Mouse (Mus musculus): Measurements from ENCODE around the gene Gm14409. TPM values are rescaled to one million over a fixed set of nuclear protein-coding genes. Genes with fewer than 3 reads are reported as not detected.
"Not testable (repeated sequence)": the region's sequence is repeated elsewhere in the genome, so short reads cannot be mapped to it uniquely, and the experiment has no call there.

Gm14409 gene
- total RNA-seq (2021): 1 to 10 TPM; 1.2 to 1.3 TPM
- long read RNA-seq, experiment 1: 0 reads
- long read RNA-seq, experiment 2: 0 reads

DNA sequence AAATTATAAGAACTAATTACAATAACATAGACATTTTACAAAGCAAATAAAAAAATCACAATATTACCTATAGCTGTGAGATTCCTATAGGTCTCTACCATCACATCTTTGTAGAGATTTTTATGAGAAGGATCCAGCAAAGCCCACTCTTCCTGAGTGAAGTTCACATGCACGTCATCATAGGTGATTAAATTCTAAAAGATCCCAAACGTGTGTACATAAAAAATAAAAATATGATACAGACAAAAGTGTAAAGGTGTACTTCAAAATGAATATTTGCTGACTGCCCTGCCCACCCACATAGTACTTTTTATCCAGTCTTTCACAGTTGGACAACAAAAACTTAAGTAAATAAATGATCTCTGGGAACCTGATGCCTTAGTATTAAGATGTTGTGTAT lies at the start of gene Gm14409:
Gene Gm14409 (minus strand): TSS at position 101 of the 400 bp plus-strand sequence.
- DNase-seq (ENCODE audit: low spot score in 2 of 2): not testable (repeated sequence)

DNA sequence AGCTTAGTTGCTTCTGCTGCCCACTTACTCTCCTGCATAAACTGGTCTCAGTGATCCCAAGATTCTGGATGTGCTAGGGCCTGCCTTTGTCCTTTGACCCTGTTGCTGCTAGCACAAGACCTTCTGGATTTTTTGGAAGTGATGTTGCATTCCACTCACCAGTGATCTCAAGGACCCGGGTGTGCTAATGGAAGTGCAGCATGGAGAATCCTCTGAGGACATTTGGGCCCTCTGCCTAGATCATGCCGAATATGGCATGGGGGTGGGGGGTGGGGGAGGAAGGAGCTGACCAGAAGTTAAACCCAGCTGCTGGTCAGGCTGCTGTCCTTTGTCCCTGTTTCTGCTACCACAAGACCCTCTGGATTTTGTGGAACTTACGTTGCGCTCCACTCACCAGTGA lies 42.8 kb upstream of the Gm14409 start:
- not testable (repeated sequence) for DNase-seq (ENCODE audit: low spot score in 2 of 2)

DNA sequence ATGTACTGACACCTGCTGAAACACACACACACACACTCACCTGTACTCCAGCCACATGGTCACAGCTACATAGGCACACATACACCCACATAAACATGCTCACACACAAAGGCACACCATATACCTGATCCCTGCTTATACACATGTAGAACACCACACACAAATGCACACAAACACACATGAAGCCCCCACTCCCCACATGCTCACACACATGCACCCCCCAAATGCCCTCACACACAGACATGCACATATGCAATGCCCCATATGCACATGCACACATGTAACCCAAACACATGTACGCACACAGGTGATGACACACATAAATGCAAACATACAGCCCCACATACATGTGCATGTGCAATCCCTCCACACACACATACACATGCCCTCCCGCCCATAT lies 38.1 kb upstream of the Gm14409 start:
- DNase-seq (ENCODE audit: low spot score in 2 of 2): not testable (repeated sequence)

DNA sequence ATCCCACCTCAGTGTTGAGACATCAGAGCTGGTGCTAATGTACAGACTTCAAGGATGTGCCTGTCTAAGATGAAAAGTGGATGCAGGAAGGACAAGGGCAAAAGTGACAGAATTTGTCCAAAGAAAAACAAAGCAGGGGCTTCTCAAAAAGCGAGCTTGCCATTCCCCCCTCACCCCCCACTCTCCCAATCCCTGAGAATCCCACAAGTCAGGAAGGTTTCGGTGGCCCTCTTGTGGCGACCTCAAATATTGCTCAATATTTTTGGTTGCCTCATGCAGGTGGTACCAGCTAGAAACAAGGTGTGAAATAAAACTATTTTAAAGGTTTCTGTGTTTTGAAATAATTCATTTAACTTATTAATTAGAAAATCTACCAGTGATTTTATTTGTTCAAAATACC lies 16.9 kb upstream of the Gm14409 start:
- not testable (repeated sequence) for DNase-seq (ENCODE audit: low spot score in 2 of 2)

GRCm38 (mm10) chr2:177277754-177278153 lies 10.9 kb upstream of the Gm14409 start:
- DNase-seq (ENCODE audit: low spot score in 2 of 2): not testable (repeated sequence)

DNA sequence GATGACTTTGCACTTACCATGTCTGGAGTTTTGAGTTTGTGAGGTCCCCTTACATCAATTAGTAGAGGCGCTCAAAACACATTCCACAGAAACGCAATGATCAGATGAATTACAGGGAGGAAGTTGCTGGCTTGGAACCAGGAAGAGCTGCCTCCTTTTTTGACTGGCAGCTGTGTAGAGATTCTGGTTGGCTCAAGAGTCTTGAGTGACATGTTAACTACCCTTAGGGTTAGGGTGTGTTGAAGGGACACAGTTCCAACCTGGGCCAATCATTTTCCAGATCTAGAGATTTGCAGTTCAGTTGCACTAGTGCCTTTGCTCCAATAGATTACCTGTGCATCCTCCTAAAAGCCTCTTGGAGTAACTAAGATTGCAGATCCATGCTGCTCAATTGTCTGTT lies 5.4 kb upstream of the Gm14409 start:
- not testable (repeated sequence) for DNase-seq (ENCODE audit: low spot score in 2 of 2)

DNA sequence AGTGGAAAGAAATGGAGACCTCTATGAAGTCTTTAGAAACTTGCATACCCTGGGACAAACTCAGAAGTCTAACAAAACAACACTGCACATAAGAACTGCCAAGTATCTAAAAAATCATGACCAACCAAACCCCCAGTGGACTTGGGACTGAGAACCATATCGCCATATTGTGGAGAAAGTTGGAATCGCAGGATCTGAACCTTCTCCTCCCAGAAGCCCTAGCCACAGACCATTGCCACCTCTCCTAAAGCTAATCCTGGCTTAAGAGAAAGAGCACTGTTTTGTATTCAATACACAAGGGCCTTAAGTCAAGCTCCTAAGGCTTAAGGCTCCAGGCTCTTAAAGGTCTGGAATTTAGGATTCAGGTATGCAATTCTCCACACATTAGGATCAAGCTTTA lies 19.4 kb downstream of the Gm14409 start:
- not testable (repeated sequence) for DNase-seq (ENCODE audit: low spot score in 2 of 2)

DNA sequence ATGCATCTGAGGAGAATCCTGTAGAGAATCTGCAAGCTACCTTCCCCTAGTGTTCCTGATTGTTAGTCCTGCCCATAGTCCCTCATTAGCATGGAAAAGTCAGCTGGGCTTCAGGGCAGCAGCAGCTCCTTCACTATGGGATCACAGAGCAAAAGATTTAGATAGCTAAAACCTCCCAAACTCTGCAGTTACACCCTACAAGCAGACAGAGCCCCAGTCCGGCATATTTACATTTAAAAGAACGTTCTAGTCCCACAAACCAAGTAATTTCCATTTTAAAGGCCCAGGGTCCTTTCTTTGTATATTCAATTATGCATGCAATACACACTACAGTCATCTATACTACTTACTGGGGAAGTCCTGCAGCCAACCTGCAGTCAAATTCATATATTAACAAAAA lies 36.4 kb downstream of the Gm14409 start:
- DNase-seq (ENCODE audit: low spot score in 2 of 2): not testable (repeated sequence)

Other genes starting within 250 kb of the Gm14409 start
- gene Gm14401, start 192.7 kb downstream of the Gm14409 start, total RNA-seq (2021): 1 to 10 TPM in 1 of 2 experiments, under 1 TPM in 1; 0.98 to 1.5 TPM
- 10 to 100 TPM; 56.2 to 60.9 TPM for gene Gm14410, start 60.6 kb downstream of the Gm14409 start, total RNA-seq (2021)
- 1 to 10 TPM; 3.9 to 4.1 TPM for gene Gm14412, start 57.3 kb upstream of the Gm14409 start, total RNA-seq (2021)
- 10 to 100 TPM; 36.2 to 38.6 TPM for gene Gm14418, start 131.3 kb upstream of the Gm14409 start, total RNA-seq (2021)
- gene Zfp970, start 197.7 kb upstream of the Gm14409 start, total RNA-seq (2021): 10 to 100 TPM; 35.4 to 41.2 TPM
- 10 to 100 TPM; 34.2 to 38.9 TPM for gene Gm14403, start 231.2 kb upstream of the Gm14409 start, total RNA-seq (2021)